Mouse (Mus musculus): ENCODE measurements around the gene Sik3. TPM values are rescaled to one million over a fixed set of nuclear protein-coding genes. Genes with fewer than 3 reads are reported as not detected.
A peak's percentile ranks its signal among the peaks of the same experiment; 100 is the strongest.
"Not testable (repeated sequence)": the region's sequence is repeated elsewhere in the genome, so short reads cannot be mapped to it uniquely, and the experiment has no call there.

The Sik3 gene
- total RNA-seq, 1 experiment from 2014 or later: 56.6 TPM

- peak; percentile 28 for DNase-seq
These were observed 98.0 kb downstream of the Sik3 start for GRCm38 (mm10) chr9:46110648-46111047.

- no peak for DNase-seq
These were observed 98.7 kb downstream of the Sik3 start for GRCm38 (mm10) chr9:46111334-46111733.

- DNase-seq: peak; percentile 57
These were observed 99.6 kb downstream of the Sik3 start for GRCm38 (mm10) chr9:46112246-46112645.

- no peak for DNase-seq
These were observed 106.3 kb downstream of the Sik3 start for GRCm38 (mm10) chr9:46118844-46119385.

DNA sequence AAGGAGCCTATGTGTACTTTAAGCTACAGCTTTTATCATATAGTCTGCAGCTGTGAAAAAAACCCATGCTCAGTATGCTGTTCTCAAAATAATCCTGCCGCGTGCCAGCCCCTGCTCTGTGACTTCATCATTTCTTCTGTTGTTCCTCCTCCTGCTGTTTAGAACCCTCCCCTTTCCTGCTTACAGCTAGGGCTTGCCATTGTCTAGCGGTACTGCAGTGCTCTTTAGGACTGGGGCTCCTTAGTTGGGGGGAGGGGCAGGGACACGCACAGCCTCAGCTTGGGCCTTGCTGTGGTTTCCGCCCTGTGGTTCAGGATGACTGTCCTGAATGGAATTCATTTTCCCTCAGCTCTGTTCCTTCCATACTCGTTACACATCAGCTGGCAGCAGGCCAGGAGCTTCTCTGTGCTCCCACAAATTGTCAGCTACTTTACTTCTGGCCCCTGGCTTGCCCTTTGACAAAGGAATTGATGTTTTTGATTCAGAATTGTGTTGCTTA lies 107.4 kb downstream of the Sik3 start:
- peak; percentile 94 for DNase-seq

DNA sequence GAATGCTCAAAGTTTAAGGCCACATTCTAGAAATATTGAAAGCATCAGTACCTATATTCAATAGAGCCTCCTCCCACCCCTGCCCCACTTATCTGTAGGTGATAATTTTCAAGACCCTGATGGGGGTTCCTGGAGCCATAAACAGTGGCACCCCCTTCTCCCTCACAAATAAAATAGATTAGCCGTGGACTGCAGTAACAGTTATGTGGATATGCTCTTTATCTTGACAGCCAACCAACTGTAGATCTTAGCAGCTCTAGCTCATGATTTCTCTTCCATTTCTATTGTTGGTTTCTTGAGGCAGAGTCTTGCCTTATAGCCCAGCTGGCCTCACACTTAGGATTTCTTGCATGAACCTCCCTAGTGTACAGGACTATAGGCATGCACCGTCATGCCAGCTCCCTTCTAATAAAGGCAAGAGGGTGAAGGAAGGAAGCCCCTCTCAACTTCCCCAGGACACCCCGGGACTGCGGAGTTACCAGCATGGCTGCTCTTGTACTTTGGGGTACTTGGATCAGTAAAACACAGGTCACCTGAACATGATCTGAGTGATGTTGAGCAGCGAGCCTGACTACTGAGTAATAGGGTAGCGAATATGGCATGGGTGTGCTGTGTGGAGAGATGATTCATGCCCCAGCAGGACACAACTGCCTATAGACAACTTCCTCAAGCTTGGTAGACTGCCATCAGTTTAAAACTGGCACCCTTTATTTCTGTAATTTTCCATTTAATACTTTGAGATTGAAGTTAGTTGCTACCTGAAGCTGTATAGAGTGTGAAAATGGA lies 108.0 kb downstream of the Sik3 start:
- no peak for DNase-seq

DNA sequence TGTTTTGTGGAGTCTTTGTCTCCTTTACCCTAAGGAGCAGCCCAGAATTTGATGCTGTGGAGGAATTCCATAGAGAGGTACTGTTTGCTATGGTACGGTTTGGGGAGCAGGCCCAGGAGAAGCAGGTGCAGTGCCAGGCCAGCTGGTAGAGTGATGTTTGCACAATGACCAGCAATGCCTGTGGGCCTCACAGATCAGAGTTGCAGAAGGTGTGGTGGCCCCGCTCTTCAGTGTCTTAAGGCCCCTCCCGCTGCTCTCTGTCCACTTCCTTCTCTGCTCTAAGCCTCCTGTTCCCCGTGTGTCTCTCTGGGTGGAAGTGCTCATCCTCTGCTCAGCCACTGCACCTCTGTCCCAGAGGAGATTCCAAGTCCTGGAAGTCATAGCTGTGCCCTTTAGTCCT lies 108.9 kb downstream of the Sik3 start:
- no peak for DNase-seq

GRCm38 (mm10) chr9:46122731-46123130 lies 110.1 kb downstream of the Sik3 start:
- no peak for DNase-seq

- no peak for DNase-seq
These were observed 113.7 kb downstream of the Sik3 start for GRCm38 (mm10) chr9:46126295-46126694.

- DNase-seq: no peak
These were observed 114.7 kb downstream of the Sik3 start for GRCm38 (mm10) chr9:46127326-46127725.

DNA sequence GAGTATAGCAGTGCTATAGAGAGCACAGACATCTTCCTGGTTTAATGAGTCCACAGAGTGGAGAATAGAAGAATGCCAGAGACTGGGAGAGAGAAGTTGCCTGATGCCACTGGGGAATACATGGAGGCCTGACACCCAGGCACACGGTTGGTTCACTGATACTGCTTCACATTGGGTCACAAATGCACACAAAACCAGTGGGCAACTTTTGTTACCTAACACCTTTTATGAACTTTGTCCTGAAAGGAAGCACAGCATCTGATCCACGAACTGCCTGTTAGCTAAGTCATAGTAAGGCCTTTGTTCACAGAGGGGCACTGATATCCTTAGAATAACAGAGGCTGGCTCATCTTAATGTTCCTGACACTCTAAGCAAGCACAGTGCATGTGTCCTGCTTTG lies 116.6 kb downstream of the Sik3 start:
- no peak for DNase-seq

- DNase-seq: not testable (repeated sequence)
These were observed 120.2 kb downstream of the Sik3 start for GRCm38 (mm10) chr9:46132821-46133220.

GRCm38 (mm10) chr9:46138831-46139230 lies 126.2 kb downstream of the Sik3 start:
- DNase-seq: peak; percentile 68

DNA sequence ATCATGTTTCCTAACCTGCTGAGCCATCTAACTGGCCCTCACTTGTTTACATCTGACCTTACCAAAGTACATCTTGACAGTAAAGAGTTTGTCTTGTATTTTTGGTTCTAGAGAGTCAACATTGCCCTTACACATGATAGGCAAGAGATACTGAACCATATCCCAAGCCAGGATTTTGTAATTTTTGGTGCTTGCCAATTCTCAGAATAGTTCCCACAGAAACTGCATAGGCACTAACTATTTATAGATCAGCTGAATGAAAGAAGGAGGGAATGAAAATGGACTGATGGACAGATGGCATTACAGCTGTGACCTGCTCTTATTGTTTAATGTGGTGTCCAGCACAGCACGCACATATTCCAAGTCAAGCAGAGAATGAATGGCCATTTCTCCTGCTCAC lies 128.2 kb downstream of the Sik3 start:
- DNase-seq: no peak

GRCm38 (mm10) chr9:46142031-46142430 lies 129.4 kb downstream of the Sik3 start:
- no peak for DNase-seq

DNA sequence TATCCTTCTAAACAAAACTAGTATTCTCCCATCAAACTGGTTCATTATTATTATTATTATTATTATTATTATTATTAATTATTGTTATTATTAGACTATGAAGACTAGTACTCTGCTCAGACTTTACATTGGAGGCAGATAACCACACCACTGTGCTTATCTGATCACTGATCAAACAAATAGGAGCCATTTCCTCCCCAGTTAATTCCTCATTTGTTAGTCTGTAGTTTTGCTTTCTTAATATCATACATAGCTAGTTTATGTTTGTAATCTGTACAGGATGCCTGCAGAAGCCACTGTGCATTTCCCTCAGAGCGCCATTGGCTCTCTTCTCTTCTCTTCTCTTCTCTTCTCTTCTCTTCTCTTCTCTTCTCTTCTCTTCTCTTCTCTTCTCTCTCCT lies 129.9 kb downstream of the Sik3 start:
- DNase-seq: no peak

GRCm38 (mm10) chr9:46144976-46145375 lies 132.4 kb downstream of the Sik3 start:
- DNase-seq: no peak

DNA sequence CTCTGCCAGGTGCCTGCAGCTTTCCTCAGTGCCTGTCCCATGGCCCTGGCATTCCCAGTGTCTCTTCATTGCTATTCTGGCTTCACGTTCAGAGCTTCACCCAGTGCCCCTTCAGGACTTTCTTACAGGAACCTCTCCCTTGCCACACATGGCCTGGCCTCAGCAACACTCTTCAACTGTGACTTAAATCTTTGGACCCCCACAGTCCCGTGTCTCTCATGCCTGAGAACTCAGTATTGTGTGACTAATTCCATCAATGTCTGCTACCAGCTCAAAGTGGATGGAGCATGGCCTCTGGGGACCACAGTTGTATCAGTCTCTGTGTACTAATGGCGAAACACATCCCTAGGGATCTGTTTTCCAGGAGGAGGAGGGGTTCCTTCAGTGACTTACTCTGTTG lies 133.8 kb downstream of the Sik3 start:
- DNase-seq: no peak

DNA sequence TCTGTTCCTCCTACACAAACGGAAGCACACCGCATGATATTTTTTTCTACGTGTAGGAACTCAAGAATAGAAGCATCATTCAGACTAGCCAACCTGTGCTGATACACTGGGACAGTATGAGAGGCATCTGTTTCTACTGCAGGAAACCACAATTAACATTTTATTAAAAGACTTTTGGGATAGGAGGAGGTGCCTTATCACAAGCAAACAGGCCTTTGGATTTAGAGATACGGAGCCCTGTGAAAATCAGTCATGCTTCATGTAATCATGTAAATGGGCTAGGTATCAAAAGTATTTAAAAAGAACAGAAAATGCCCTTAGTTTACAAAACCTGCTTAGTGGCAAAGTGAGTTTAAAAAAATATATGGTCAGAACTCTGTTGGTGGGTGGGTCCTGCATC lies 136.1 kb downstream of the Sik3 start:
- no peak for DNase-seq

DNA sequence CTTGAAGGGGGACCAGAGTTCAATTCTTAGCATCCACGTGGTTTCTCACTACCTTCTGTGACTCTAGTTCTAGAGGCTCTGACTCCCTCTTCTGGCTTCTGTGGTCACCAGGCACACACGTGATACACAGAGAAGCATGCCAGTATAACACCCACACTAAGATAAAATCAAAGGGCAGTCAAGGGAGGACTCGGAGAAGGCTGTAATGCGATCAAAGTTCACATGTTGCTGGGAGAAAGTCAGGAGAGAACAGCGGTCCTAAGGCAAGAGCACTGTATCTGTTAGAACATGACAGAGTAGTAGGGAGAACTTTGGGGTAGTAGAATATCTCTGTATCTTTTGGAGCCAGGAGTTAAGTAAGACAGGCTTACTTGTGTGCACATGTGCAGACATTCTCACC lies 136.8 kb downstream of the Sik3 start:
- no peak for DNase-seq

DNA sequence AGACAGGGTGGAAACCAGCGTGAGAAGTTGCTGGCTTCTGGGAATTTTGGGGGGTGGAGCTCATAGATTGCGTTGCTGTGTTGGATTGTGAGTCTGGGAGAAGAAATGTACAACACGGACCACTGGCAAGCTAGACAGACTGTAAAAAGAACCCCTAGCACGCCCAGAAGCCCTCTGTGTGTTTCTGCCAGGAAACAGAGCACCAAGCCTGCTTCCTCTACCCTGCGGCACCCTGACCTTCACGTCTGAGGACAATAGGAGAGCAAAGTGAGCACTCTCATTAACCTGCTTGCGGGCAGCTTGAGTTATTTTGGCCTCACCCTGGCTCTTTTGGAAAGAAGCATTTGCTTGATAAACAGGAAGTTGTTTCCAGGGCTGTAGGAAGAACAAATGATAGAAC lies 137.5 kb downstream of the Sik3 start:
- peak; percentile 60 for DNase-seq

DNA sequence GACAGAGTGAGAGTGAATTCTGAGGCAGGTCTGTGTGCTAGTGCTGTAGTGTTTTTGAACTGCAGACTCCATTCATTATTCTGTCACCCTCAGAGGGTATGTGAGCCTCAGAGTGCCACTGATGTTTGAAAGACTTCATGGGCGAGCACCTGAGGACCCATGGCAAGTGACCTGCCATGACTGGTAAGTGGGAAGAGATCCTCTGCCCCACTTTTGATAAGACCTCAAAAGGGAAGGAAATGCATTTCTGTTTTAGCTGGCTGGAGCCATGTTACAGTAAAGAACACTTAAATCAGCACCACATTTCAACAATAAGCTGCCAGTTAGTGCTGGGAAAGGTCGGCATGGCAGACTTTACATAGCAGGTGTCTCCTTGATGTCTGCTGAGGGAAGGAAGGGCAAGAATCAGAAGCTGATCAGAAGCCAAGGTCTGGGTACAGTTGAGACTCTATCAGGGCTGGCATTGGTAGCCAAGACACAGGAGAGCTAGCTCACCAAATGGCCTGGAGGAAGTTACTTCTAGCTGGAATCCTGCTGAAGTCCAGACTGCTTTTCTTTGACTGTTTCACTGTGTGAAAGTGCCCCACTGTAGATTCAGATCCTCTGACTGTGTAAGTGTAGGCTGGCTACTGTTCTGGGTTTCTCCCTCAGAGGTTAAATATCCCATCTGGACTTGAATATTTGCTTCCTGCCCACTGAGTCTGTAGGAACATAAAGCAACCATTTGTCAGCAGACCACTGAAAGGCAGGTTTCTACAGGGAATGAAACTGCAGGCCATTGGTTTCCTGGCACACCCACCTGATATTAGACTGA lies 138.5 kb downstream of the Sik3 start:
- DNase-seq: no peak

GRCm38 (mm10) chr9:46151704-46152040 lies 139.1 kb downstream of the Sik3 start:
- DNase-seq: no peak
